Mouse (Mus musculus) kidney, postnatal 4 days (tissue): ENCODE measurements at regions not wholly inside any gene's neighbourhood (a gene's known extent, or its start where the extent isn't known, plus 50 kb on each side); places are given as distances from the start of the nearest gene placed in this dataset.
A peak's percentile ranks its signal among the peaks of the same experiment; 100 is the strongest.

Experiments
- DNase-seq, 2 experiments: peaks; one replicate each; pipeline ENCODE4 v3.0.0; 2021; ENCODE audit warnings: mixed read lengths in 2 of 2

GRCm38 (mm10) chr3:52701601-52702000, 315.4 kb downstream of the Cog6 start:
- no peak for DNase-seq

GRCm38 (mm10) chr3:52693813-52694212, 323.2 kb downstream of the Cog6 start:
- no peak for DNase-seq

DNA sequence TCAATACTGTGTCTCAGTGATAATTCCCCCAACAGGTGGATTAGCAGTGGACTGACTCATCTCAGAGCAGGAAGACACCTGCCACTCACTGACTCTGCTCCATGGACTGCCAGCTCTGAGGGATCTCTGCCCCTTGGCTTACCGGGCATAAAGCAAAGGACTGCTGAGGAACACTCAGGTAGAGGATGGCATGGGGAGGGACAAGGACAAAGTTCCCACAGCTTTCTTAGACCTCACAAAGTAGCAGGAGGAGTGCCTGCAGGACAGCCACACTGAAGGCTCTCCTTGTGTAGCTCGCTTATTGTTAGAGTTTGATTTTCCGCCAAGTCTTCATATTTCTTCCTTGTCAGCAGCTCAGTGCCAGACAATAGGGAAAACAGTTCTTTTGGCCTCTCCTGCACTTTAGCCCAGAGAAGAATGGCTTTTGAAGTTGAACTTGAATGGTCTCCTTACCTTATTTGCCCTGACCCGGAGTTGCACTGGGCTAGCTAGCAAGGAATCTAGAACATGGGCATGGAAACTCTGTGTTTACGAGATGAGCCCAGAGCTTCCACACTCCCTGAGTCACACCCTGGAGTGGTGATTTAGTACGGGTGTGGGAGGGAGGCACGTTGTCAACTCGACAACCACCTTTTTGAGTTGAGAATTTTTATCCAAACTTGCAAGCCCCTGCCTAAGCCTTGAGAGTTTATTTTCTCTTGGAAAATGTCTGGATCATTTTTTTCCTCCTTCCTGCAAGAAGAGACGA, 331.4 kb downstream of the Cog6 start:
- DNase-seq, result peak; percentile 14 to 48

DNA sequence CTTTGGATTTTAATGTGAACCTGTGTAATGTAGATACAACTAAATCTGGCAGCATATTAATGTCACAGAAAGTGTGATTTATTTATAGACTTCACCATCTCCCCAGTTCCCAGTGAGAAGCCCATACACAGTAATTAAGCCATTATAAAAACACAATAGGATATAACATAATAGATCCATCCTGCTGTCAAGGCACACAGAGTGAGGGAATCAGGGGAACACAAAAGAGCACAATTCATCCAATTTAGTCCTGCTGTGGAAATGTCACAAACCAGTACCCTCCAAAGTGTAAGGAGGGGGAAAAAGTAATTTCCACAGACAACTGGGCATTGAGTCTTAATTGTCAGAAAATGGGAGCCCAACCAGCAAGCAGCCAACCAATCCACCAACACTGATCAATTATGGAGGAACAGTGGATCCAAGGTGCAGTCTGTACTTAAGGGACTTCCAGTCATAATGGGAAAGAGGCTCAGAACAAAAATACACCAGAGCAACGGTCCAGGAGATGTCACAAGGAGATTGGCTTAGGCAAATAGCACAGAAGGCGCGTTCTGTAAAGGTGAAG, 336.1 kb downstream of the Cog6 start:
- no peak for DNase-seq

- no peak for DNase-seq
These were observed 340.0 kb downstream of the Cog6 start for GRCm38 (mm10) chr3:52676886-52677670.

GRCm38 (mm10) chr3:52670628-52671028, 346.4 kb downstream of the Cog6 start:
- no peak for DNase-seq

GRCm38 (mm10) chr3:52663161-52663602, 353.9 kb downstream of the Cog6 start:
- no peak for DNase-seq

DNA sequence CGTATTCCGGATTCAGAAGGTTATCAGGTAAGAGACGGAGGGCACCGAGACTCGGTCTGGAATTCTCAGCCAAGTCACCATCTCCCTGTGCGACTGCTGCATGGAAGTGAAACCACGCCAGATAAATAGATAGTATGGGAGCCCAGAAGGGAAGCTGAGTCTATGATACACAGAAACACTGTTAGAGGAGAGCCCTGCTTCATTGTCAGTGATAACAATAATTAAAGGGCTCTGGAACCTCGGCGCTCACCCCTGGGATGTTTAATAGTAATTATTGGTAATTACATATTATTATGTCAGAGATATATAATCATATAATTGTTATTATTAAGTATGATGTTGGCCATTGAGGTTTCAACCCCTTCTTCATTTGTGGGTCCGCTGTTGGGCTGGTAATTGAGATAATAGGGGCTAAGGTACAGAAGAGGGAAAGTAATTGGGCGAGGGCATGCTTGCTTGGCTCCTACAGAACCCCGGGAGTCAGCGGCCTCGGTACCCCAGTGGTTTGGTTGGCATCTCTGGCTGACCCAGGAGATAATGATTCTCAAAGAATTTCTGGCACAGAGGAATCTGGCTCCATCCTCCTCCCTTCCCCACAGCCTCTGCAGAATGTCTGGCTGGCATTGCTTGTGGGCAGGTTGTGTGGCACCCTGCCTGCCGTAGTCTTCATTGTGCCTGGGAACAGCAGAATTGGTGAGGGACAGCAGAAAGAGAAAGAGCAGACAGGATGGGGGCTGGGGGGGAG, 354.7 kb downstream of the Cog6 start:
- no peak for DNase-seq

DNA sequence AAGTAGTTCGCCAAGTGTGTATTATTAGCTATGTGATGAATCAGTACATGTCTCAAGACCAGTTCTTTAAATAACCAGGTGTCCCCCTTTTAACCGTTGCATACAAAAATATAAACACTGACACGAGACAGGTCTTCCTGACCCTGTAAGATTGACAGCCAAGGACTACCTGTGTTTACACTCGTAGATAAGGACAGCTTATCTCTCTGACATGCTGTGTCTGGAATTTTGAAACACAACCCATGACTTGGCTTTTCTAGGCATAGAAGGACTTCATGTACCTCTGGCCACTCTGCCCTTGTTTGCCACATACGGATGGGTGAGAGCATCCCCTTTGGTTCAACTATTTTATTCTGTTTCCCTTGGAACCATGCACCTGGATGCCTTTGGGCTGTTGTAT, 364.0 kb downstream of the Cog6 start:
- DNase-seq, result no peak

DNA sequence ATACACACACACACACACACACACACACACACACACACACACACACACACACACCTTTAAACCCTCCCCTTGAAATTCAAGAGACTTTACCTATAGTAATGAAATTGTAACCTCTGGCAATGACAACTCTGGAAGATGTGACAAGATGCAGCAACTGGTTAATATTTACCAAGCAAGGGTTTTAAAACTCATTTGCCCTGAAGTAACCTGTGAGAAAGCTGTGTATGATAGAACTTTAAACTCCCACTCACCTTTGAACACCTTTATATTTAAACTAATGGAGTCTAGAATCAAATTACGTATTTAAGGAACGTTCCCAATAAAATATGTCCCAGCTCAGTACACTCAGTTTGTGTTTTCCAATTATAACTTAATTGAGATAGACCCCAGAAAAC, 364.6 kb downstream of the Cog6 start:
- DNase-seq, result no peak

GRCm38 (mm10) chr3:52651862-52652475, 365.1 kb downstream of the Cog6 start:
- DNase-seq, result no peak

DNA sequence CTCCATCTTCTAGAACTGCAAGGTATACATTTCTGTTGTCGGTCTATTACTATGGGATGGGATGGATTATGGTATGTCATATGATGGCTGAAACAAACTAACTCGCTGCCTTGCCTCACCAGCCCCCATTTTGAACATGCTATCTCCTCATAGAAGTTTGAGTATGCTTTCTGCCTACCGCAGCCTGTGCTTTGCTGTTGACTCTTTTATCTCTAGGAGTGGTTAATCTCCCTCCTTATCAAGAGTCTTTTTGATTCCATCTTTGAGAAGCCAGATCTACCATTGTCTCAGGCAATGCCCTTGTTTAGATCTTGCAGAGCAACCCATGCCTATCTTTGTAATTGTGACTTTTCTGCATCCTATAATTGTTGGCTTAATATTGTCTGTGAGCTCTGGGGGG, 367.0 kb downstream of the Cog6 start:
- no peak for DNase-seq

DNA sequence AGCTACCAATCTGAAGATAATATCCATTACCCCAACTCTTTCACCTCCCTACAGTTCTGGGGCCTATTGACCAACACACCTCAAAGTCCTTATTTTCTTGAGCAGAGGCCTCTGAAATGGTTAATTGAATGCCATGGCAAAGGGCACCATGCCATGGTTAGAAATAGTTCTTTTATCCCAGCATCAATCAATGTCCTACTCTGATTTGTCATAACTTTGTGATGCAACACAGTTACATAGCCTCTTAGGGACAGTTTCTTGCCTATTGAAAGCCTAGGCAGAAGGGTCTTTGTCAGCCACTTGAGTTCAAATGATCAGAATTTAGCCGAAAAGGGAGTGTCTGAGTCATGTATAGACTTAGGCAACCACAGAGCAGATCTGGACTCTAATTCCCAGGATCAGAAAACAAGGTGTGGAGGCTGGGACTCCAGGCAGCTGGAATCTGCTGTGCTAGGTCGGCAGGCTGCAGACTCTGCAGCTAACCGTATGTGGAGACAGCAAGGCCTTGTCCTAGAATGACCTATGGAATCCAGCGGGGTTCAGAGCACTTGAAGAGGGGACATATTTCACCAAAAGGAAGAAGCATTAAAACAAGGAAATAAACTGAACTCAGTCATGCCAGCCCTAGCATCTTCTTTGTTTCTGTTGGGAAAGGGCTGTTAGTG, 368.1 kb downstream of the Cog6 start:
- DNase-seq, result no peak

DNA sequence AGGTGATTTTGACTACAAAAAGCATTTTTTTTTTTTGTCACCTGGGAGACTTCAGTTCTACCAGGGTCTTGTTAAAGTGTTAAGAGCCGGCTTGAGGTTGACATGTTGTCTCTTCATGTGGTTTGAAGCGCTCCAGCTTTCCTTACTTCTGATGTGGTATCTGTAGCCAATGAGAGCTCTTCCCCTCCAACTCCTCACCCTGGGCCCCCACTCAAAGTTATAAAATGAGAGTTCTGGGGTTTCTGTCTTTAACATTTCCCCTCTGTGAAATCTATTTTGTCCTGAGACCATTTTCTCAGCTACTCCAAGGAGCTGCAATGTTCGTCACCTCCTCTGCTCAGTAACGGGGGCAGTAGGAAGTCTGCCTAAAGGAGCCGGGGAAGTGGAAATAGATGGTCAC, 369.1 kb downstream of the Cog6 start:
- no peak for DNase-seq

DNA sequence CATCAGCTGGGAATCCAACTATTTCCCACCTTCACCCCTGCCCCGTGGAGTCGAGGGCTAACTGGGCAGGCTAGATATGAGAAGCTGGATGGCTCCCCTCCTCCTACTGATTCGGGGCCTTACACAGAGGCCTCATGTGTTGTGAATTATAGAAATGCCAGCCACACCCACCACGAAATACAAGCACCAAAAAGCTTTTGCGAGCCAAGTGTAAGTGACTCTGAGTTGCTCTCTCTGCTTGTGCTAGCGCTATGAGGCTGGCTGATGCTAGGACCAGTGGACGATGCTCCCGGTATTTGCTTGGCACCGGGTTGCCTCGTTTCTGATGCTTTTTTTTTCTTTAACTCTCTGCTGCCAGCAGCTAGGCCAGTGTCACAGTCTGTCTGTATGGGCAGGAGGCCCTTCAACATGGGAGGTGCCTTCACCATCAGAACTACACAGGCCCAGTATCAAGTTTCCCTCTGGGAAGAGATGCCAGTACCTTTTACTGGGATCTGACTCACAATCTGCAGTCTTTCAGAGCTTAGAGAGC, 369.8 kb downstream of the Cog6 start:
- no peak for DNase-seq

- DNase-seq, result no peak
These were observed 371.9 kb downstream of the Cog6 start for GRCm38 (mm10) chr3:52645156-52645555.

GRCm38 (mm10) chr3:52644178-52645128, 372.6 kb downstream of the Cog6 start:
- DNase-seq, result peak; percentile 31 to 43

DNA sequence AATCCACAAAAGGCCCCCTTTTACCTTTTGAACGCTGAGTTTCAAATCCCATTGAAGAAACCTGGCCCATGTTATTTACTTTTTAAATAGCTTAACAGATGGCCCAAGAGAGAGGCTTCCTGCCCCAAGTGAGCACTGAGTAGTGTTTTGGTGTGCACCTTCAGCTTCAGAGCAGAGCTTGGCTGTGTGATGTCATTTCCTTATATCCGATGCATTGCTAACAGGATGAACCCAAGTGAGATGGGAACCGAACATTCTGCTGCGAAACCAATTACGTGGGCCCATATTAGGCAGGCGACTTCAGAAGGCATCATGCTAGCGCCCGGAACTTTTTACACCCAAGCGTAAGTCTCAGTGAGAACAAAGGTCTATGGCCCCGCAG, 373.2 kb downstream of the Cog6 start:
- DNase-seq, result no peak

DNA sequence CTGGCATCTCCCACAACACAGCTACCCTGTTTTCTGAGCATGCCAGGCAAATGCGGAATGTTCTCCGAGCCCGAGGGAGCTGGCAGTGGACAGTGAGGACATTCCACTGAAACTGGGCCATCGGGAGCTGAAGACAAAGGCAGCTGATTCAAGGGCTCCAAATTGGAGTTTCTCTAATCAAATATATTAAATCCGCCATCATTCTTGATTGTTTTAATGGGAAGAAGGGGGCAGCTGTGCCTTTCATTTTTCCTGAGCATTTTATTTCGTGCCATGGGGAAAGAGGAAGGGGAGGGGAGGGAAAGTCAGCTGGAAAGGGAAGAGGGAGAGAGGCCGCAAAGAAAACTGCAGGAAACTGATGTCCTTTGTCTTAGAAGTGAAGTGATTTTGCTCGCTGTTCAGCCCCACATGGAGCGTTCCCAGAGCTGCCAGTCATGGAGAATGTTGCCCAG, 373.9 kb downstream of the Cog6 start:
- no peak for DNase-seq
